Mouse (Mus musculus) yolk sac, embryonic 10.5 days (tissue): ENCODE results near the gene Olfr855.

Experiments used
- DNase-seq: peaks from one replicate; pipeline ENCODE4 v3.0.0-alpha.2; 2017; ENCODE audit warnings: low spot score

Olfr855 gene

GRCm38 (mm10) chr9:19582317-19582716 lies at the start of gene Olfr855:
Gene Olfr855, plus strand, starts transcription at chr9:19582617.
- no peak for DNase-seq

- DNase-seq, result no peak
Observed at GRCm38 (mm10) chr9:19540976-19541375, 41.4 kb upstream of the Olfr855 start, which contains the start of gene Olfr853. Gene Olfr853, minus strand, starts transcription at chr9:19541076.

GRCm38 (mm10) chr9:19567282-19567681 lies 15.1 kb upstream of the Olfr855 start, which contains the start of gene Olfr854:
Gene Olfr854, minus strand, starts transcription at chr9:19567382.
- DNase-seq, result no peak

GRCm38 (mm10) chr9:19621297-19621696 lies 38.9 kb downstream of the Olfr855 start:
- no peak for DNase-seq

- peak; percentile 94 for DNase-seq
Observed at GRCm38 (mm10) chr9:19621843-19622822, 39.7 kb downstream of the Olfr855 start, which contains the start of gene Zfp317. Gene Zfp317, plus strand, starts transcription at chr9:19622102.

- no peak for DNase-seq
Observed at GRCm38 (mm10) chr9:19629574-19629973, 47.2 kb downstream of the Olfr855 start.
